Mouse (Mus musculus) yolk sac, embryonic 10.5 days (tissue): Measurements from ENCODE around the gene Vhl.

ENCODE experiments used
- DNase-seq: peaks from one replicate; pipeline ENCODE4 v3.0.0-alpha.2; 2017; ENCODE audit warnings: low spot score

Vhl gene

GRCm38 (mm10) chr6:113623941-113624751, at the start of gene Vhl:
Gene Vhl, plus strand, starts transcription at chr6:113623959.
- DNase-seq = peak; percentile 88

GRCm38 (mm10) chr6:113576044-113576443, 47.7 kb upstream of the Vhl start:
- DNase-seq = no peak

- no peak for DNase-seq
These were observed 44.5 kb upstream of the Vhl start for GRCm38 (mm10) chr6:113579306-113579705.

GRCm38 (mm10) chr6:113583023-113583422, 40.7 kb upstream of the Vhl start:
- DNase-seq = no peak

- DNase-seq = no peak
These were observed 38.7 kb upstream of the Vhl start for GRCm38 (mm10) chr6:113585065-113585464.

- DNase-seq = no peak
These were observed 37.1 kb upstream of the Vhl start for GRCm38 (mm10) chr6:113586466-113587183.

- DNase-seq = no peak
These were observed 31.1 kb upstream of the Vhl start for GRCm38 (mm10) chr6:113592637-113593036.

GRCm38 (mm10) chr6:113597945-113598344, 25.8 kb upstream of the Vhl start:
- no peak for DNase-seq

GRCm38 (mm10) chr6:113599833-113600232, 23.9 kb upstream of the Vhl start:
- no peak for DNase-seq

- DNase-seq = peak; percentile 26
These were observed 23.1 kb upstream of the Vhl start, which contains the start of gene Fancd2os for GRCm38 (mm10) chr6:113600543-113601139. Gene Fancd2os, minus strand, starts transcription at chr6:113600715.

GRCm38 (mm10) chr6:113602821-113603220, 20.9 kb upstream of the Vhl start:
- no peak for DNase-seq

- no peak for DNase-seq
These were observed 19.8 kb upstream of the Vhl start for GRCm38 (mm10) chr6:113603993-113604392.

GRCm38 (mm10) chr6:113604432-113605223, 19.1 kb upstream of the Vhl start, which contains the start of gene Brk1:
Gene Brk1, plus strand, starts transcription at chr6:113604772.
- DNase-seq = peak; percentile 84

GRCm38 (mm10) chr6:113605224-113605545, 18.6 kb upstream of the Vhl start:
- DNase-seq = no peak

- DNase-seq = peak; percentile 25
These were observed 14.9 kb upstream of the Vhl start for GRCm38 (mm10) chr6:113608871-113609270.

- DNase-seq = no peak
These were observed 14.5 kb upstream of the Vhl start for GRCm38 (mm10) chr6:113609293-113609692.

- no peak for DNase-seq
These were observed 11.3 kb upstream of the Vhl start for GRCm38 (mm10) chr6:113612258-113612969.

- no peak for DNase-seq
These were observed 9.6 kb upstream of the Vhl start for GRCm38 (mm10) chr6:113614152-113614551.

GRCm38 (mm10) chr6:113614997-113615396, 8.8 kb upstream of the Vhl start:
- no peak for DNase-seq

- no peak for DNase-seq
These were observed 8.3 kb upstream of the Vhl start for GRCm38 (mm10) chr6:113615489-113615888.

- DNase-seq = no peak
These were observed 373 bp upstream of the Vhl start for GRCm38 (mm10) chr6:113623386-113623785.
